Mouse (Mus musculus): ENCODE data around the gene Ceacam13. TPM values are rescaled to one million over a fixed set of nuclear protein-coding genes. Genes with fewer than 3 reads are reported as not detected.
"Not testable (repeated sequence)": the region's sequence is repeated elsewhere in the genome, so short reads cannot be mapped to it uniquely, and the experiment has no call there.

The Ceacam13 gene
- not detected in 2 replicates for polyA plus RNA-seq (2014; fragmentation: Nextera tagmentation; extraction: Ambion mirVana)

DNA sequence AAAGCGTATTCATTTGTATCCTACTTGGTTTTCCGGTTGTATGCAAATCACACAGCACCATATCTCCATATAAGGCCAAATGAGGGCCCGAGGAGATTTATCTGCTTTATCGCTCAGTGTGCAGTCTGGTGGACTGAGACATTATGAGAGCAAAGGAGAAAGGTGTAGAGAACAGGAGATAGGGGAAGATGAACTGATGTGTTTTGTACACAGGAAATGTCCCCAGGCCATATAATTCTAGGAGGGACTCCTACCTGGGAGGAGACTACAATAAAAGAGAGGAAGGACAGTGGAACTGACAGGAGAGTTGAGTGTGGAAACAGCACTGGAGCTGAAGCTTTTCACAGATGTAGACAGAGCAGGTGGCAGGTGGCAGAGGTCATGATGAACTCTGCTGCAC is at the start of gene Ceacam13:
Gene Ceacam13, plus strand, starts transcription at position 301 of the 400 bp plus-strand sequence.
- Histone ChIP-seq H3K27me3 (ENCODE audit: control insufficient read depth, insufficient read depth, low read length) (no peaks in the 10 kb centered on the region), H3K36me3 (ENCODE audit: control insufficient read depth, insufficient read depth, low read length) (no peaks in the 10 kb centered on the region), H3K9me3 (ENCODE audit: control insufficient read depth, low read length) (peaks cover 3% of the 10 kb centered on the region; the same call in 1 of the 2 replicates), H3K4me2 (ENCODE audit: low read depth, low read length) (no peak within 1 kb of the TSS), H3K27ac (ENCODE audit: low read depth, low read length) (no peak within 1 kb of the TSS), H3K4me3 (ENCODE audit: low read depth, low read length) (no peak within 1 kb of the TSS), H3K9ac (replicated peaks; ENCODE audit: low read depth, low read length) (no peak within 1 kb of the TSS), H3K4me1 (ENCODE audit: control insufficient read depth, insufficient read depth, low read length) (no peaks in the 10 kb centered on the region)
- ATAC-seq (ENCODE audit: low read depth) = no peak
- 84% methylated on average over 4 of the region's 4 CpGs for WGBS

GRCm38 (mm10) chr7:17971824-17972223 is 37.9 kb upstream of the Ceacam13 start, which contains the start of gene Ceacam11:
TSS of gene Ceacam11 (plus strand) at chr7:17972124.
- Histone ChIP-seq H3K27ac (ENCODE audit: low read depth, low read length) (no peak within 1 kb of the TSS), H3K4me3 (ENCODE audit: low read depth, low read length) (no peak within 1 kb of the TSS), H3K9ac (replicated peaks; ENCODE audit: low read depth, low read length) (no peak within 1 kb of the TSS), H3K36me3 (ENCODE audit: control insufficient read depth, insufficient read depth, low read length) (no peaks in the 10 kb centered on the region), H3K4me2 (ENCODE audit: low read depth, low read length) (no peak within 1 kb of the TSS), H3K27me3 (ENCODE audit: control insufficient read depth, insufficient read depth, low read length) (no peaks in the 10 kb centered on the region), H3K4me1 (ENCODE audit: control insufficient read depth, insufficient read depth, low read length) (no peaks in the 10 kb centered on the region), H3K9me3 (ENCODE audit: control insufficient read depth, low read length) (peaks cover 3% of the 10 kb centered on the region)
- no peak for ATAC-seq (ENCODE audit: low read depth)
- WGBS = 85% methylated on average over 4 of the region's 4 CpGs

GRCm38 (mm10) chr7:18001131-18001530 is 8.6 kb upstream of the Ceacam13 start:
- not testable (repeated sequence) for H3K4me1 ChIP-seq (ENCODE audit: control insufficient read depth, insufficient read depth, low read length); H3K4me3 ChIP-seq (ENCODE audit: low read depth, low read length); H3K27ac ChIP-seq (ENCODE audit: low read depth, low read length); H3K27me3 ChIP-seq (ENCODE audit: control insufficient read depth, insufficient read depth, low read length); H3K36me3 ChIP-seq (ENCODE audit: control insufficient read depth, insufficient read depth, low read length); ATAC-seq (ENCODE audit: low read depth); H3K9ac ChIP-seq (replicated peaks; ENCODE audit: low read depth, low read length); H3K9me3 ChIP-seq (ENCODE audit: control insufficient read depth, low read length); H3K4me2 ChIP-seq (ENCODE audit: low read depth, low read length)
- WGBS = 92% methylated on average over 1 of the region's 1 CpGs

DNA sequence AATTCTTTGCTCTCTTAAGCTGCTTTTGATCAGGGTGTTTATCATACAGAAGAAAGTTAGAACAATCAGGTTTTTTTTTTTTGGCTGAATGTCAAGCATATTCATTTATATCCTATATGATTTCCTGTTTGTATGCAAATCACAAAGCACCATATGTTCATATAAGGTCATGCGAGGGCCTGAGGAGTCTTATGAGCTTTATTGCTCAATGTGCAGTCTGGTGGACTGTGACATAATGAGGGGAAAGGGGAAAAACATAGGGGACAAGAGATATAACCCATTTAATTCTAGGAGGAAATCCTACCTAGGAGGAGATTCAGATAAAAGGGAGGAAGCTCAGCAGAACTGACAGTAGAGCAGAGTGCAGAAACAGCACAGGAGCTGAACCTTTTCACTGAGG is 55.9 kb downstream of the Ceacam13 start, which contains the start of gene Ceacam12:
Gene Ceacam12, plus strand, starts transcription at position 301 of the 400 bp plus-strand sequence.
- ATAC-seq (ENCODE audit: low read depth) = no peak
- 84% methylated on average over 1 of the region's 1 CpGs for WGBS

More for the DNA sequence above, 55.9 kb downstream of the Ceacam13 start, which contains the start of gene Ceacam12:
- Histone ChIP-seq H3K4me1 (ENCODE audit: control insufficient read depth, insufficient read depth, low read length) (no peaks in the 10 kb centered on the region), H3K9me3 (ENCODE audit: control insufficient read depth, low read length) (peaks cover 7% of the 10 kb centered on the region; the same call in 1 of the 2 replicates), H3K27me3 (ENCODE audit: control insufficient read depth, insufficient read depth, low read length) (no peaks in the 10 kb centered on the region), H3K9ac (replicated peaks; ENCODE audit: low read depth, low read length) (no peak within 1 kb of the TSS), H3K4me3 (ENCODE audit: low read depth, low read length) (no peak within 1 kb of the TSS), H3K36me3 (ENCODE audit: control insufficient read depth, insufficient read depth, low read length) (no peaks in the 10 kb centered on the region), H3K27ac (ENCODE audit: low read depth, low read length) (no peak within 1 kb of the TSS), H3K4me2 (ENCODE audit: low read depth, low read length) (no peak within 1 kb of the TSS)

Small RNA genes lying within 50 kb of the gene (microRNA-seq; reads per million reads assigned to microRNA genes)
- not detected for gene Gm22414

Other genes with a start within 250 kb of the Ceacam13 start
- not detected in 2 replicates for gene Ceacam14, start 197.3 kb upstream of the Ceacam13 start, polyA plus RNA-seq (2014; fragmentation: Nextera tagmentation; extraction: Ambion mirVana)
- not detected in 2 replicates for gene Gm5155, start 138.1 kb upstream of the Ceacam13 start, polyA plus RNA-seq (2014; fragmentation: Nextera tagmentation; extraction: Ambion mirVana)
- not detected in 2 replicates for gene Ceacam11, start 37.8 kb upstream of the Ceacam13 start, polyA plus RNA-seq (2014; fragmentation: Nextera tagmentation; extraction: Ambion mirVana)
- gene Ceacam12, start 56.0 kb downstream of the Ceacam13 start, polyA plus RNA-seq (2014; fragmentation: Nextera tagmentation; extraction: Ambion mirVana) = not detected in 2 replicates
- gene Igfl3, start 166.6 kb downstream of the Ceacam13 start, polyA plus RNA-seq (2014; fragmentation: Nextera tagmentation; extraction: Ambion mirVana) = not detected in 2 replicates
- not detected in 2 replicates for gene Mill1, start 235.5 kb downstream of the Ceacam13 start, polyA plus RNA-seq (2014; fragmentation: Nextera tagmentation; extraction: Ambion mirVana)